Mouse (Mus musculus) gonadal fat pad, adult 2 months (tissue): Measurements from ENCODE around the gene Smpdl3b. TPM values are rescaled to one million over a fixed set of nuclear protein-coding genes. Genes with fewer than 3 reads are reported as not detected.
A peak's percentile ranks its signal among the peaks of the same experiment; 100 is the strongest.
"Not testable (repeated sequence)": the region's sequence is repeated elsewhere in the genome, so short reads cannot be mapped to it uniquely, and the experiment has no call there.

Experiments used
- DNase-seq: peaks from one replicate; pipeline ENCODE4 v3.0.0-alpha.2; 2012; ENCODE audit warnings: low read depth
- polyA plus RNA-seq: library from polyadenylated mRNA; depleted of rRNA; stranded (reverse); fragments of >200 nt; gene quantifications from 2 replicates; pipeline ENCODE4 v1.2.3, GENCODE M21; 2012; rRNA removed

The Smpdl3b gene
- 18.4 and 20.3 TPM in 2 replicates for polyA plus RNA-seq

DNA sequence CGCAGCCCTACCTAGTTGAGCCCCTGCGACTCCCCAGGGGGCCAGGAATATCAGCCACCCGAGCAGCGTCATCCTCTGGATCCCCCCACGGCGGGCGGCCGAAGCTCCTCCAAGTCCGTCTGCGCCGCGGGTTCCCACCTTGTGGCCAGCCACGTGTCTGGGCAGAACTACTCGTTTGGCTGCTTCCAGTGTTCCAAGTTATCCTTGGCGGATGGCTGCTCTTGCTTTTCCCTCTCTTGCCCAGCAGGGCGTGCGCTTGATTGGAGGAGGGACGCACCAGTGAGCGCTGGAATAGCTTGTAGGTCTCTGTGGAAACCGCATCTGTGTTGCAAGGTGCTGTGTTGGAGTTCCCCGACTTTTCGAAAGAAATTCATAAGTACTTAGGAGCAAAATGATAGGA is at the start of gene Smpdl3b:
Gene Smpdl3b, minus strand, starts transcription at position 279 of the 400 bp plus-strand sequence.
- DNase-seq, result peak; percentile 68

DNA sequence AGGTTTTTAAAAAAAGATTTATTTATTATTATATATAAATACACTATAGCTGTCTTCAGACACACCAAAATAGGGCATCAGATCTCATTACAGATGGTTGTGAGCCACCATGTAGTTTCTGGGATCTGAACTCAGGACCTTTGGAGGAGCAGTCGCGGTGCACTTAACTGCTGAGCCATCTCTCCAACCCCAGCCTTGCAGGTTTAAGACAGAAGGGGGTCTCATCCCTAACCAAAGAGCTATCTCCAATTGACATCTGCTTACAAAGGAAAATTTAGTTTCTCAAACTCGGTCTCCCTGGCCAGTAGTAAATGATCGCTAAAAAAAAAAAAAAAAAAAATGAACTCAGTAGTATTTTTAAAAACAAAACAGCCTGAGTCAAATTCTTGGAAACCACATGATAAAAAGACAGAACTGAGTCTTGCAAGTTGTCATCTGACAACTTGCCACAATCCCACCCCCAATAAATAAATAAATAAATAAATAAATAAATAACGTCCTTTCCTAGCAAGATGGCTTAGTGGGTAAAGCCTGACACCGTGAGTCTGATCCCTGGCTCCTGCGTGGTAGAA is 49.7 kb upstream of the Smpdl3b start:
- no peak for DNase-seq

DNA sequence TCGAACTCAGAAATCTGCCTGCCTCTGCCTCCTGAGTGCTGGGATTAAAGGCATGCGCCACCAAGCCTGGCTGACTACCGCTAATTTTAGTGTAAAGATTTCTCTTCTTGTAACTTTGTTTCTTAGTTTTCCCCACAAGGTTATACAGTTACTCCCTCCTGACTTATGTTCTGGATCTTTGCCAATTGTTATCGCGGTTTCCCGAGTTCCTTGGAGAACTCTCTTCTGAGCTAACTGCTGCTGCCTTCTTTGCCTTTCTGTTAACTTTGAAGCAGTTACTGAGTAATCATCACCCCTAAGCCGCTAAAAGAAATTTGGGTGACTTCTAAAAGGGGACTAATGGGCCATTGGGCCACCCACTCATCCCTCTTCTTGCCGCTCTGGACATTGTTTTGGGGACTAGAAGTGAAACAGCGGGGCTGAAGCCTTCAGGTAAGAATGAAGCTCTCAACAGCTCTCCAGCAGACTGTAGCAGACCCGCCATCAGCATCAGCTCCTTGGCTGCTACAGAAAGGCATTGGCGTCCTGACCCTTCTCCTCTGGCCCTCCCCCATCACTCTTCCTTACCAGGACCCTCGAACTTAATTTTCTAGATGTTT is 48.6 kb upstream of the Smpdl3b start:
- DNase-seq, result no peak

DNA sequence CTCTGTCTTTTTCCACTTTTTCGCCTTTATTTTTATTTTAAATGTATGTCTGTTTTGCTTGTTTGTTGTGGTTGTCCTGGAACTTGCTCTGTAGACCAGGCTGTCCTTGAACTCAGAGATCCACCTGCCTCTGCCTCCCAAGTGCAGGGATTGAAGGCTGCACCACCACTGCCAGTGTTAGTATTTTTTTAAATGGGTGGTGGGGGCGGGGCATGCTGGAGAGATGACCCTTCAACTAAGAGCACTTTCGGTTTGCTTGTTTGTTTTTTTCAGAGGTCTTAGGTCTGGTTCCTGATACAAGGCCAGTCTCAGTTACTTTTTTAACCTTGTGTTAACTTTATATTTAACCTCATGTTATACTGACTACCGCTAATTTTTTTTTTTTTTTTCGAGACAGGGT is 48.1 kb upstream of the Smpdl3b start:
- no peak for DNase-seq

DNA sequence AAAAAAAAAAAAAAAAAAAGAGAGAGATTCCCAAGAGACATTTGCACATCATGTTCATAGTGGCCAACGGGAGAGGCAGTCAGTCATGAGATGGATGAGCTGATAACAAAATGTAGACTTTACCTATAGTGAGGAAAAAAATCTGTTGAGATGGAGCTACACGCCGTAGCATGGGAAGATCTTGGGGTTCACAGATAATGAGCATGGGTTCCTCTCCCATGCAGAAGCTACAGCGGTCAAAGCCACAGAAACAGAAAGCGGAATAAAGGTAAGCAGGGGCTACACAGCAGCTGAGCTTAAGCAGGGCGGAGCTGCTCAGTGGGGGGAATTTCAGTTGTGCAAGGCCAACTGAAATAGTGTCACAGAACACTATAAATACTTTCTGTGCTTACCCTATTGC is 47.3 kb upstream of the Smpdl3b start:
- no peak for DNase-seq

DNA sequence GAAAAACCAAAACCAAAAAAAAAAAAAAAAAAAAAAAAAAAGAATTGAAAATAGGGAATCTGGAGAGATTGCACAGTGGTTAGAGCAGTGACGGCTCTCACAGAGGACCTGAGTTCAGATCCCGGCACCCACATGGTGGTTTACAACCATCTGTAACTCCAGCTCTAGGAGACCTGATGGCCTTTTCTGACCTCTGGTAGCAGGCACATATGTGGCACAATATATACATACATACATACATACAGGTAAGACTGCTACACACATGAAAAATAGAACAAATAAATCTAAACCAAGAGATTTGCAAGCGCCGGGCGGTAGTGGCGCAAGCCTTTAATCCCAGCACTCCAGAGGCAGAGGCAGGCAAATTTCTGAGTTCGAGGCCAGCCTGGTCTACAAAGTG is 46.8 kb upstream of the Smpdl3b start:
- DNase-seq, result no peak

DNA sequence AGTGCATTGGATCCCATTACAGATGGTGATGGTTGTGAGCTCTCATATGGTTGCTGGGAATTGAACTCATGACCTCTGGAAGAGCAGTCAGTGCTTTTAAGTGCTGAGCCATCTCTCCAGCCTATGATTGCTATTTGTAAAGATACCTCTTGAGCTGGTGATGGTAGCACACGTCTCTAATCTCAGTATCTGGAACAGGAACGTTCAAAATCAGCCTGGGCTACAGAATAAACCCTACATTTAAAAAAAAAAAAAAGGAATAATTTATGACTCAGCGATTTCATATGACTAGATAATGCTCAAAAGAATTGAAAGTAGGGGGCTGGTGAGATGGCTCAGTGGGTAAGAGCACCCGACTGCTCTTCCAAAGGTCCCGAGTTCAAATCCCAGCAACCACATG is 46.2 kb upstream of the Smpdl3b start:
- DNase-seq, result no peak

DNA sequence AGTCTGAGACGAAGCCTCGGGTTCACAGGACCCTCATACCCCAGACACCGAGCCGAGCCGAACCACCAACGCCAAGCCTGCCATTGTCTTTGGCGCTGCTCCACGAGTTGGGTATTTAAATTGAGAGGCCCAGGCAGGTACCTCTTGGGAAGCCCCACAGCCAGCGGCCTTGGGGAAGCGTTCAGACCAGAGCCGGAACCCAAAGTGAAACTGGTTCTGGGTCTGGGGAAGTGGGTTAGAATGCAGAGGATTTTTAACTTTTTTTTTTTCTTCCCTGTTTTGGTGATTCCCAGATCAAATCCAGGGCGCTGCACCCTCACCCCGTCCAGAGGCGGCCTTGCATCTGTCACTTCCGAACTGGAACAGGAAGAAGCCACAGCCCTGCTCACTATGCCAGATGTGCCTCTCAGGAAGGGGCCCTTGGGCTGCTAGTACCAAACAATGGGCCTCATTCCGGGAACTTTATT is 45.2 kb upstream of the Smpdl3b start:
- no peak for DNase-seq

DNA sequence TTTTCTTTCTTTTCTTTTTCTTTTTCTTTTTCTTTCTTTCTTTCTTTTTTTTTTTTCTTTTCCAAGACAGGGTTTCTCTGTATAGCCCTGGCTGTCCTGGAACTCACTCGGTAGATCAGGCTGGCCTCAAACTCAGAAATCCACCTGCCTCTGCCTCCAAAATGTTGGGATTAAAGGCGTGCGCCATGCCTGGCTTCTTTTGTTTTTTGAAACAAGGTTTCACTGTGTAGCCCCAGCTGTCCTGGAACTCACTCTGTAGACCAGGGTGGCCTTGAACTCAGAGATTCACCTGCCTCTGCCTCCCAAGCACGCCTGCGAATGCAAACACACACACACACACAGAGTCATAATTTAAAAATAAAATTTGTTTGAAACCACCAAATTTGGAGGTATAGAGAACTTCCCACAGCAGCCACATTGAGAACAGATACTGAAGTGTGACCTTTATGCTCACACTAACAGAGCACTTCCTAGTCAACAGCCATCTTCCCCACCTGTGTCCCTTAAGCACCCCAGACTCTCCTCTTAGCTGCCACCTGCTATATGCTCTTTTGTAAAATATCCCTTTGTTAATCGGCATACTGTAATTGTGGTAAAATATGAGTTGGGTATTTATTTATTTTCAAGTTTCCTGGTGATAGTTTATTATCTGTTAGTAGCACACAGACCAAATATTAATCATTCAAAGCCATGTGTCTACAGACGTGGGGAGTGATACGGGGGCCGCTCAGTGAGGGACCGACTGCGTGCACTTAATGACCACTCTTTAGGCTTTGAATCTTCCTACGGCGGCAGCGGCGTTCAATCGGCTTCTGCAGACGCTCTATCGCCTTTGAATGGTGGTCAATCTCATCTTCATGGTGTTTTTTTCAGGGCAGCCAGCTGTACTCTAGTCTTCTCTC is 44.4 kb upstream of the Smpdl3b start:
- DNase-seq, result no peak

DNA sequence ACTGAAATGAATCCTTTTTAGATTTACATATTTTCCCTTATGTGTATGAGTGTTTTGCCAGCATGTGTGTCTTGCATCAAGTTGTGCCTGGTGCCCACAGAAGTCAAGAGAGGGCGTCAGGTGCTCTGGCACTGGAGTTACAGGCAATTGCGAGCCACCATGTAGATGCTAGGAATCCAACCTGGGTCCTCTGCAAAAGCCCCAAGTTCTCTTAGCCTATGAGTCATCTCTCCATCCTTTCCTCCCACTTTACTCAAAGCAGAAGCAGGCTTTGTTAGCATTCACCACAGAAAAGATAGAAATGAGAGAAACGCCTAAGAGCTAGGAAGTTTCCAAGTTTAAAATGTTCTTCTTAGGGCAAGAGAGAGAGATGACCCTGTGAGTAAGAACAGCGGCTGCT is 42.8 kb upstream of the Smpdl3b start:
- DNase-seq, result no peak

DNA sequence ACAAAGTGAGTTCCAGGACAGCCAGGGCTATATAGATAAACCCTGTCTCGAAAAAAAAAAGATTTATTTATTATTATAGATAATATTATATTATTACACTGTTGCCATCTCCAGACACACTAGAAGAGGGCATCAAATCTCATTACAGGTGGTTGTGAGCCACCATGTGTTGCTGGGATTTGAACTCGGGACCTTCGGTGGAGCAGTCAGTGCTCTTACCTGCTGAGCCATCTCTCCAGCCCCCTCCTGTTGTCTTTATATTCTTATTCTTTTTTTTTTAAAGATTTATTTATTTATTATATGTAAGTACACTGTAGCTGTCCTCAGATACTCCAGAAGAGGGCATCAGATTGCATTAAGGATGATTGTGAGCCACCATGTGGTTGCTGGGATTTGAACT is 41.6 kb upstream of the Smpdl3b start:
- DNase-seq, result not testable (repeated sequence)

DNA sequence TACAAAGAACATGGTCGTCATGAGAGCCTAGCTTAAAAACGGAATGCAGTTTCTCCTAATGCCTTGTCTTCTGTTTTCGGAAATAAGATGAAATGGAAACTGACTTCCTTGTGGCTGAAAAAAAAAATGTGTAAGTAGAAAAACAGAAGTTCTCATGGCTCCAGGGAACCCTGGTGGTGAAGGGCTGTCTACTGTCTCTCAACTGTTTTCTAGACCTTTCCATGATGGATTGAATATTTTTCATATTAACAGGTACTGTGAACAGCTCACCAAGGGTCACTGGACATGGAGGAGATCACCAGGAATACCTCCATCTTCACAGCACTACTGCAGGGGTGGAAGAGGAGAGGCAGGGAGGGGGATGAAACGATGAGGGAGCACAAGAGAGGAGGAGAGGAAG is 41.0 kb upstream of the Smpdl3b start:
- DNase-seq, result no peak

DNA sequence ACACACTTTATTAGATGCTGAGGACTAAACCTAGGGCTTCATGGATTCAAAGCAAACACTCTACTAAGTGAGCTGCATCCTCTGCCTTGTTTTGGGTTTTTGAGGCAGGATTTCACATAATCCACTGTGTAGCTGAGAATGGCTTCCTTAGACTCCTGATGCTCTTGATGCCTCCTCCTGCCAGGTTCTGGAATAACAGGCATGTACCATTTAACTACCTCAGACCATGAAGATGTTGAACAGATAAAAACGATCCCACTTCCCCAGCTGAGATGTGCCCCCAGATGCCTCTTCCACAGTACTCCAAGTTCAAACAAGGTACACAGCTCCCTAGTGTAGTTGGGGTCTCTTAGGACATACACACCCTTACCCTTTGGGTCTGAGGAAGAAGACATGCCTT is 40.4 kb upstream of the Smpdl3b start:
- no peak for DNase-seq

DNA sequence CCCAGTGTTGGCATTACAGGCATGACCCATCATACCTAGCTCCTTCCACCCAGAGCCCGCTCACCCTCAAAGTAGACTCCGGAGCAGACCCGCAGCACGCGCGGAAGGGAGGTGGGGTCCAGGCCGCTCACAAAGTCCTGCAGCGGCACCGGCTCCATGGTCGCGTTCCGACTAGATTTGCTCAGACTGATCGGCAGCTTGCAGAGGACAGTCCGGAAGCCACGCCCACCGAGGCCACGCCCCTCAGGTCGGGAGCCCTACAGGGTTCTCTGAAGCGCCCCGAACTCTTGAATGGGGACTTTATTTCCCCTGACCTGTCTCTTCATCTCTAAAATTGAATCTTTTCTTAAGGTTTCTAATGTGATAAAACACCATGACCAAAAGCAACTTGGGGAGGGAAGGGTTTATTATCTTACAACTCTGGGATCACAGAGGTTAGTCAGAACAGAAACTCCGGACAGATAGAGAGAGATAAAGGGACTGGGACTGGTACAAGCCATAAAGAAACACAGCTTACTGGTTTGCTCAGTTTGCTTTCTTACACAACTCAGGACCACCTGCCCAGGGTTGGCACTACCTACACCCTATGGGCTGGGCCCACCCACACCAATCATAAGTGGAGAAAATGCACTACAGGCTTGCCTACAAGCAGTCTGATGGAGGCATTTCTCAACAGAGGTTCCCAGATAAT is 39.3 kb upstream of the Smpdl3b start, which contains the start of gene Themis2:
Gene Themis2, minus strand, starts transcription at position 192 of the 691 bp plus-strand sequence.
- no peak for DNase-seq

DNA sequence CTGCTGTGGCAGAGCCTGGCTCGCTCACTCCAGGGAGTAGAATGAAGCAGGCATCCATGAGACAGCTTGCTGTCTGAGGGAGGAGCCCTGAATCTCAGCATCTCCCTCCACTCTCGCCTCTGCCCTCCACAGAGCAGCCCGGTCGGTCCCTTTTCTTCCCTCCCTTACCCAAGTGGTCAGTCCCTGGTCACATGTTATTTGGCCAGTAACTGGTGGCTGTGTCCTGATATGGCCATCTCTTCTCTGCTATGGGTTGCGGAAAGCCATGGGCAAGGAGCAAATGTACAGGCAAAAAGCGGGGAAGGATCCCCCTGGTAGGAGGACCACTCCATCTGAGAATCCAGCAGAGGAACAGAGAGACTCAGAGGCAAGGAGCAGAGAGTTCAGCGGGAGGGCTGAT is 38.1 kb upstream of the Smpdl3b start:
- no peak for DNase-seq

DNA sequence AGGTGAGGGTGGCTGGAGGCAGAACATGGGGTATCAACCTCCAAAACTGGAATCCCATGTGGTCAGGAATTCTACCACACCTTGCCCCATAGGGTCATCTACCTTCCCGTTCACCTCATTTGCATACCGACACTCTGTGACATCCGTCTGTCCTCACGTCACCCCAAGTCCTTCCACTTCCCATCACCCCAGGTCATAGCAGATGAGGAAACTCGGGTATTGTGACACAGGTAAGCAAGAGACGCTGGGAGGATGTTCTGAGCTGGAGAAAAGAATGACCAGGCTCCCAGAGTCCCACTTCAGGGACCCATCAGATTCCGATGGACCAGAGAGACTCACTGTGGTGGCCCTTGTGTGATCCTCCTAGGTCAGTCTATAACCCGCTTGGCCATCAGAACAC is 37.7 kb upstream of the Smpdl3b start:
- no peak for DNase-seq

DNA sequence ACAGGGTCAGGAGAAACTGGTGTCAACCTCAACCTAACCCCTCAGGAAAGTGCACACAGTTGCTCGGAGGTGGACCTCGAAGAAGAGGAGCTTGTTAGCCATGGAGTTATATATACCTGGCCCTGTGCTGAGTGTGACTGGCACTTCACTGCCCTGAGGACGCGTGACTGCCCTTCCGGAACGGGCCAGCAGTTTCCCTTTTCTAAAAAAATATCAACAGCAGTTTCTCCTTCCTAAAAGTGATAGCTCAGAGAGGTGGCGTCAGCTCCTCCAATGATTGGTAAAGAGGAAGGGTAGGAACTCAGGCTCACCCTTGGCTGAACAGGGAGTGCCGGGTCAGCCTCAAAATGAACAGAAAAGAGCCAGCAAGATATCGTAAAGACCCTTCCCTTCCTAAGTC is 37.0 kb upstream of the Smpdl3b start:
- no peak for DNase-seq

DNA sequence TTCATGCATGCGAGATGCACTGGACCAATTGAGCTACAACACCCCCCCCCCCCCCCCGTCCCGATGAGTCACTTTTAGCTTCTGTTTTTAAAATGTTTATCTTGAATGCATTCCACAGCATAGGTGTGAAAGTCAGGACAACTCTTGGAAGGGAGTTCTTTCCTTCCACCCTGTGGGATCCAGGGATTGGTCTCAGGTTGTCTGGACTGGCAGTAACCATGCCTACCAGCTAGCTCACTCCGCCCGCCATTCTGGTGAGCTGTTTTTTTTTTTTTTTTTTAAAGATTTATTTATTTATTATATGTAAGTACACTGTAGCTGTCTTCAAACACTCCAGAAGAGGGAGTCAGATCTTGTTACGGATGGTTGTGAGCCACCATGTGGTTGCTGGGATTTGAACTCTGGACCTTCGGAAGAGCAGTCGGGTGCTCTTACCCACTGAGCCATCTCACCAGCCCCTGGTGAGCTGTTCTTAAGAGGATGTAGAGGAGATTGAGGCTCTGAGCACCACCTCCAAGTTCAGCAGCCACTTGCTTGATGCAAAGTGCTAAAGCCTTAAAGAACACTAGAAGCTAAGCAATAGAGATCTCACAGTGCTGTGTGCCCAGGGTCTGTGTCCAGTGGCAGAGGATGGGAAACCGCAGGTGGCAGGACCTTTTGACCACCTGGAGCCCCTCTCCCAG is 36.4 kb upstream of the Smpdl3b start:
- not testable (repeated sequence) for DNase-seq

DNA sequence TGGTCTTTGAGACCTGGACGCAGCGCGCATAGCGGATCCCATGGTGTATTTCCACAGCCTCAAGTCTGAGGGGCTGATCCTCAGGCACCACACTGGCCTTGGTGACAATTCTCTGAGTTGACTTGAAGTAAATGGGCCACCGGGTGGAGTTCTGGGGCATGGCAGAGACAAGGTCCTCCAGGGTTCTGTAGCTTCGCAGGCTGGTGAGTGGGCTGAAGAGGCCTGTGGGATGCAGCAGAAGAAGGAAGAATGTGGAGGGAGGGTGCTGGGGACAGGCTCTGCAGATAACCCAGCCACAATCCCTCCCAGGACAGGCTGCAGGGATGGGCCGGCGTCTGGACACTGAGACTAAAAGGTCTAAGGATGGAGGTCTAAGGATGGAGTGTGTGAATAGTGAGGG is 32.7 kb upstream of the Smpdl3b start:
- DNase-seq, result no peak

DNA sequence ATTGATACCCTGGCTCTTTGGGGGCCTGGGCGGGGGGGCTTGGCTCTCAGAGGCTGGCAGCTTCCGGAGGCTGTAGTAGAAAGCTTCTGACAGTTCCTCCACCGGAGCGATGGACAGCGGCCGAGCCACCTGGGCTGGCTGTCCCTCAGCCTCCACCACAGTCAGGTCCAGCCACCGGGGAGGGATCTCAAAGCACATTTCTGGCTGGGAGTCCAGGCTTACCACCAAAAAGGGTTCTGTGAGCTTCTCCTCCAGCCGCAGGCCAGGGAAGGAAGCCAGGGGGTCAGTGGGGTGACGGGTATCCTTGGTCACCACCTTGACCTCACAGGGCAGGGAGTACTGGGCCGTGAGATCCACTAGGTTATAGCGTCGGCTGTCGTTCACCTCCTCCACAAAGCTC is 28.2 kb upstream of the Smpdl3b start:
- no peak for DNase-seq

DNA sequence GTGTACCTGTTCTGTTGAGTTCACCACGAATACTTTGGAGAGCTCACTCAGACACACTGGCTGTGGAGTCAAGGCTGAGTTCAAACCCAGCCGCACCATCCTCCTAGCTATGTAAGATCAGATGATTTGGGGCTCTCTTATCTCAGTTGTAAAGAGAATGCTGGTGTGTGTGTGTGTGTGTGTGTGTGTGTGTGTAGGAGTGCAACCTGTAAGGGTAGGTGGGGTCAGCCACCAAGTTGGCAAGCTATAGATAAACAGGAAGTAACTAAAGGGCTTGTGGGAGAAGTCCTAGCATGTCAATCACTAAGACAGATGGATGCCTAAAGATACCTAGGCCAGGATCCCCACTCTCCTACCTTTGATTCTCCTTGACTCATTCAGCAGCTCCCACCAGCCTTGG is 26.7 kb upstream of the Smpdl3b start:
- DNase-seq, result no peak

DNA sequence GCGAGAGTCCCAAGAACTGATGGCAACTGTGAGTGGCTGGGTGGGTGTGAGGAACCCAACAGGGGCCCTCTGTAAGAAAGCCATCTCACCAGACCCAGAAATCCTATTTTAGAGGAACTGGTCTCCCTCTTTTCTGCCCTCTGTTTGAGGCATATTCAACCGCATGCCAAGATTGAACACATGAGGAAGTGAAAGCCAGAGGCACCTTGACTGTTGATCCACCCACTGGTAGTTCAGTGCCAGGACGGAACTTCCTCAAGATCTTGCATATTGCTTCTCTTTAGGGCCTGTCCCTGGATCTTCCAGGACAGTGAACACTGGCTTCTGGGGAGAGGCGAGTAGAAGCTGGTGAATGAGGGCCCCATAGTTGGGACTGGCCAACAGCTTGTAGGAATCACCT is 23.2 kb upstream of the Smpdl3b start:
- peak; percentile 79 for DNase-seq
